In the genomic region with DNA sequence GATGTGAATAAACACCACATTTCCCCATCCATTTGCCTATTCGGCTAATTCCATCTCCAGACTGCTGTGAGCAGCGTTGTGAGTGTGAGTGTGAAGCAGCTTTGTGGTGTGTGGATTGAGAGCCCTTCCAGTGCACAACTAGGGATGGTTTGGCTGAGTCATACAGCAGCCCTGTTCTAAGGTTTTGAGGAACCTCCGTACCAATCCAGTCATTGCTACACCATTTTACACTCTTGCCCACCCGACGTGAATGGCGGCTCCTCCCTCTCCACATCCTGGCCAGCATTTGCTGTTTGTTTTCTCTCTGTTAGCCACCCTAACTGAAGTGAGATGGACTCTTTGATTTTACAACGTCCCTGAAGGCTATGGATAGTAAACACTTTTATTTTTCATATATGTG, we compare ENCODE assay signal across 22 mouse cellular contexts.
"Had no signal": no experiment of that assay in that cellular context is flagged by ENCODE, and none has a peak within 500 bp of the region (broad histone marks: within the 10 kb centered on the region; RNA-seq: fewer than 3 reads in every experiment).

No protein-coding gene starts in this region.

- H3K27me3 ChIP-seq: lung, embryonic 15.5 days; midbrain, embryonic 12.5 days; neural tube, embryonic 13.5 days; neural tube, embryonic 15.5 days had no signal

- H3K4me1 ChIP-seq: lung, embryonic 15.5 days; midbrain, embryonic 10.5 days; midbrain, embryonic 12.5 days; neural tube, embryonic 13.5 days; neural tube, embryonic 15.5 days had no signal

- DNase-seq: liver, postnatal 0 days; lung, adult 2 months; lung, postnatal 14 days; lung, postnatal 36 days; midbrain, embryonic 14.5 days; retina, postnatal 1 day; right cerebral cortex, adult 18-20 months; right cerebral cortex, postnatal 25 days; right cerebral cortex, postnatal 4 days; spleen, adult 18-20 months; thymus, adult 18-20 months; thymus, postnatal 14 days; thymus, postnatal 36 days had no signal

- H3K9ac ChIP-seq: liver, postnatal 0 days; lung, embryonic 15.5 days; midbrain, embryonic 12.5 days; neural tube, embryonic 13.5 days; neural tube, embryonic 15.5 days had no signal

- H3K27ac ChIP-seq: lung, embryonic 15.5 days; macrophage; midbrain, embryonic 10.5 days; midbrain, embryonic 12.5 days; neural tube, embryonic 13.5 days; neural tube, embryonic 15.5 days had no signal

- H3K4me3 ChIP-seq: lung, embryonic 15.5 days; midbrain, embryonic 10.5 days; midbrain, embryonic 12.5 days; myocyte; neural tube, embryonic 13.5 days; neural tube, embryonic 15.5 days had no signal

- H3K4me2 ChIP-seq: lung, embryonic 15.5 days; midbrain, embryonic 12.5 days; neural tube, embryonic 13.5 days; neural tube, embryonic 15.5 days had no signal

- H3K36me3 ChIP-seq: lung, embryonic 15.5 days; midbrain, embryonic 10.5 days; midbrain, embryonic 12.5 days; neural tube, embryonic 13.5 days; neural tube, embryonic 15.5 days had no signal

- ATAC-seq: liver, postnatal 0 days; lung, postnatal 0 days; midbrain, embryonic 16.5 days had no signal

- H3K9me3 ChIP-seq: lung, embryonic 15.5 days; midbrain, embryonic 12.5 days had no signal
